Mouse (Mus musculus): ENCODE measurements at regions not wholly inside any gene's neighbourhood (a gene's known extent, or its start where the extent isn't known, plus 50 kb on each side); places are given as distances from the start of the nearest gene placed in this dataset.

GRCm38 (mm10) chr12:105898580-105899293 is 111.3 kb upstream of the Vrk1 start:
- no peak for DNase-seq (ENCODE audit: low spot score)

GRCm38 (mm10) chr12:105899294-105899909 is 110.6 kb upstream of the Vrk1 start:
- no peak for DNase-seq (ENCODE audit: low spot score)

- no peak for DNase-seq (ENCODE audit: low spot score)
These were observed 109.5 kb upstream of the Vrk1 start for GRCm38 (mm10) chr12:105900479-105900878.

- no peak for DNase-seq (ENCODE audit: low spot score)
These were observed 107.0 kb upstream of the Vrk1 start for GRCm38 (mm10) chr12:105903072-105903471.

GRCm38 (mm10) chr12:105906584-105906983 is 103.4 kb upstream of the Vrk1 start:
- peak; percentile 54 for DNase-seq (ENCODE audit: low spot score)

GRCm38 (mm10) chr12:105907851-105908620 is 102.0 kb upstream of the Vrk1 start:
- DNase-seq (ENCODE audit: low spot score): peak; percentile 28

- no peak for DNase-seq (ENCODE audit: low spot score)
These were observed 98.5 kb upstream of the Vrk1 start for GRCm38 (mm10) chr12:105911556-105911955.

- DNase-seq (ENCODE audit: low spot score): no peak
These were observed 92.6 kb upstream of the Vrk1 start for GRCm38 (mm10) chr12:105917388-105917963.

- no peak for DNase-seq (ENCODE audit: low spot score)
These were observed 91.3 kb upstream of the Vrk1 start for GRCm38 (mm10) chr12:105918775-105919174.

GRCm38 (mm10) chr12:105927210-105927609 is 82.8 kb upstream of the Vrk1 start:
- no peak for DNase-seq (ENCODE audit: low spot score)

- DNase-seq (ENCODE audit: low spot score): no peak
These were observed 80.5 kb upstream of the Vrk1 start for GRCm38 (mm10) chr12:105929456-105929921.

GRCm38 (mm10) chr12:105935441-105935880 is 74.6 kb upstream of the Vrk1 start:
- no peak for DNase-seq (ENCODE audit: low spot score)

GRCm38 (mm10) chr12:105936812-105937530 is 73.1 kb upstream of the Vrk1 start:
- DNase-seq (ENCODE audit: low spot score): no peak

- DNase-seq (ENCODE audit: low spot score): no peak
These were observed 67.6 kb upstream of the Vrk1 start for GRCm38 (mm10) chr12:105942136-105943076.

- no peak for DNase-seq (ENCODE audit: low spot score)
These were observed 67.0 kb upstream of the Vrk1 start for GRCm38 (mm10) chr12:105943077-105943433.

- peak; percentile 21 for DNase-seq (ENCODE audit: low spot score)
These were observed 62.7 kb upstream of the Vrk1 start for GRCm38 (mm10) chr12:105947332-105947731.

- no peak for DNase-seq (ENCODE audit: low spot score)
These were observed 61.7 kb upstream of the Vrk1 start for GRCm38 (mm10) chr12:105948322-105948721.

GRCm38 (mm10) chr12:105955764-105956290 is 54.2 kb upstream of the Vrk1 start:
- DNase-seq (ENCODE audit: low spot score): no peak

GRCm38 (mm10) chr12:105959756-105960155 is 50.3 kb upstream of the Vrk1 start:
- DNase-seq (ENCODE audit: low spot score): no peak
